Mouse (Mus musculus) limb, embryonic 12.5 days (tissue): ENCODE results near the gene Tob1. TPM values are rescaled to one million over a fixed set of nuclear protein-coding genes. Genes with fewer than 3 reads are reported as not detected.

Source experiments
- ATAC-seq: fragments of 200-750 bp; cut with Nextera tagmentation; 2 replicates; pipeline ENCODE4 v1.8.0; 2017; ENCODE audit warnings: low read depth, moderate TSS enrichment; ENCODE audit not compliant: insufficient number of reproducible peaks, insufficient read depth, low FRiP score, low TSS enrichment
- H3K27ac ChIP-seq: fragments of 300-500 bp; sonication (generic); 2 replicates; pipeline ENCODE4 v1.5.1; 2016; ENCODE audit warnings: mild to moderate bottlenecking, moderate library complexity
- H3K27me3 ChIP-seq: fragments of 300-500 bp; sonication (generic); 2 replicates; pipeline ENCODE4 v1.6.1; 2016; ENCODE audit warnings: mild to moderate bottlenecking, moderate library complexity
- H3K36me3 ChIP-seq: fragments of 300-500 bp; sonication (generic); 2 replicates; pipeline ENCODE4 v1.6.1; 2016; ENCODE audit warnings: mild to moderate bottlenecking, moderate library complexity
- H3K4me1 ChIP-seq: fragments of 300-500 bp; sonication (generic); replicated peaks from 2 replicates; pipeline ENCODE4 v1.6.1; 2016
- H3K4me2 ChIP-seq: fragments of 300-500 bp; sonication (generic); 2 replicates; pipeline ENCODE4 v1.6.1; 2016; ENCODE audit warnings: mild to moderate bottlenecking, moderate library complexity
- H3K4me3 ChIP-seq: fragments of 300-500 bp; sonication (generic); replicated peaks from 2 replicates; pipeline ENCODE4 v1.5.1; 2016; ENCODE audit warnings: mild to moderate bottlenecking
- H3K9ac ChIP-seq: fragments of 300-500 bp; sonication (generic); replicated peaks from 2 replicates; pipeline ENCODE4 v1.6.1; 2016; ENCODE audit warnings: mild to moderate bottlenecking, moderate library complexity
- H3K9me3 ChIP-seq: fragments of 300-500 bp; sonication (generic); 2 replicates; pipeline ENCODE4 v1.6.1; 2016; ENCODE audit warnings: mild to moderate bottlenecking, moderate library complexity
- WGBS: fragments of 180-500 bp; shearing (Covaris S2); methylation state at CpG from one replicate; pipeline ENCODE4 v1.1.7; 2016; 5-methylcytosine and 5-hydroxymethylcytosine counted together
- polyA plus RNA-seq: library from polyadenylated mRNA; unstranded; fragments of >200 nt; fragmentation: Nextera tagmentation; extraction: Ambion mirVana; gene quantifications from 2 replicates; pipeline ENCODE4 v1.2.1, GENCODE M21; 2016

Tob1 gene
- polyA plus RNA-seq, 1 experiment from 2014 or later, result 37.1 TPM

GRCm38 (mm10) chr11:94198405-94199146 is 12.7 kb upstream of the Tob1 start:
- 87% methylated on average over 7 of the region's 7 CpGs for WGBS
- Histone ChIP-seq H3K36me3 (no peaks in the 10 kb centered on the region), H3K4me2 (no peak overlapping the region), H3K9ac (no peak overlapping the region), H3K27me3 (no peaks in the 10 kb centered on the region), H3K4me1 (no peaks in the 10 kb centered on the region), H3K4me3 (no peak overlapping the region), H3K9me3 (no peaks in the 10 kb centered on the region), H3K27ac (no peak overlapping the region)
- ATAC-seq, result no peak

- 68% methylated on average over 2 of the region's 2 CpGs for WGBS
- ATAC-seq, result no peak
- no peaks in the 10 kb centered on the region for H3K4me1 ChIP-seq
- H3K9ac ChIP-seq, result no peak overlapping the region
- H3K36me3 ChIP-seq, result no peaks in the 10 kb centered on the region
- H3K4me2 ChIP-seq, result no peak overlapping the region
- H3K27me3 ChIP-seq, result no peaks in the 10 kb centered on the region
- H3K4me3 ChIP-seq, result no peak overlapping the region
- H3K27ac ChIP-seq, result no peak overlapping the region
- H3K9me3 ChIP-seq, result no peaks in the 10 kb centered on the region
Measured at GRCm38 (mm10) chr11:94199771-94200170, 11.5 kb upstream of the Tob1 start.

- Histone ChIP-seq H3K9me3 (no peaks in the 10 kb centered on the region), H3K9ac (0 out of 2 replicates have a peak overlapping the region, but pooled peaks have one; percentile 18), H3K4me1 (no peaks in the 10 kb centered on the region), H3K27me3 (no peaks in the 10 kb centered on the region), H3K27ac (no peak overlapping the region), H3K4me3 (no peak overlapping the region), H3K36me3 (no peaks in the 10 kb centered on the region), H3K4me2 (no peak overlapping the region)
- ATAC-seq, result no peak
- WGBS, result 86% methylated on average over 4 of the region's 4 CpGs
Measured at GRCm38 (mm10) chr11:94200422-94200821, 10.8 kb upstream of the Tob1 start.

- Histone ChIP-seq H3K4me3 (no peak overlapping the region), H3K9ac (no peak overlapping the region), H3K4me1 (no peaks in the 10 kb centered on the region), H3K27me3 (no peaks in the 10 kb centered on the region), H3K36me3 (no peaks in the 10 kb centered on the region), H3K27ac (no peak overlapping the region), H3K4me2 (no peak overlapping the region), H3K9me3 (no peaks in the 10 kb centered on the region)
- 92% methylated on average over 5 of the region's 5 CpGs for WGBS
- ATAC-seq, result no peak
Measured at GRCm38 (mm10) chr11:94202106-94202505, 9.1 kb upstream of the Tob1 start.

GRCm38 (mm10) chr11:94203066-94203465 is 8.2 kb upstream of the Tob1 start:
- H3K27ac ChIP-seq, result no peak overlapping the region
- H3K4me1 ChIP-seq, result no peaks in the 10 kb centered on the region
- no peak for ATAC-seq
- no peak overlapping the region for H3K4me3 ChIP-seq
- H3K36me3 ChIP-seq, result no peaks in the 10 kb centered on the region
- H3K27me3 ChIP-seq, result no peaks in the 10 kb centered on the region
- no peak overlapping the region for H3K4me2 ChIP-seq
- H3K9ac ChIP-seq, result no peak overlapping the region
- 89% methylated on average over 3 of the region's 3 CpGs for WGBS
- H3K9me3 ChIP-seq, result no peaks in the 10 kb centered on the region

- H3K4me3 ChIP-seq, result no peak overlapping the region
- no peak for ATAC-seq
- WGBS, result 84% methylated on average over 10 of the region's 10 CpGs
Measured at GRCm38 (mm10) chr11:94206398-94207114, 4.7 kb upstream of the Tob1 start.

GRCm38 (mm10) chr11:94208811-94209675 is 2.2 kb upstream of the Tob1 start:
- WGBS, result 36% methylated on average over 8 of the region's 8 CpGs
- Histone ChIP-seq H3K27ac (no peak overlapping the region), H3K9me3 (no peaks in the 10 kb centered on the region), H3K27me3 (no peaks in the 10 kb centered on the region), H3K9ac (no peak overlapping the region), H3K4me3 (peak overlapping the region; percentile 96; the same call in 1 of the 2 replicates), H3K4me2 (peak overlapping the region; percentile 93), H3K4me1 (peaks cover 12% of the 10 kb centered on the region), H3K36me3 (peaks cover 6% of the 10 kb centered on the region)
- ATAC-seq, result no peak

More at GRCm38 (mm10) chr11:94206398-94207114, 4.7 kb upstream of the Tob1 start:
- Histone ChIP-seq H3K4me1 (no peaks in the 10 kb centered on the region), H3K27ac (no peak overlapping the region), H3K36me3 (no peaks in the 10 kb centered on the region), H3K9ac (no peak overlapping the region), H3K4me2 (no peak overlapping the region), H3K27me3 (no peaks in the 10 kb centered on the region), H3K9me3 (no peaks in the 10 kb centered on the region)

- peaks cover 11% of the 10 kb centered on the region for H3K36me3 ChIP-seq
- peaks cover 17% of the 10 kb centered on the region for H3K4me1 ChIP-seq
- H3K27me3 ChIP-seq, result no peaks in the 10 kb centered on the region
- no peak for ATAC-seq
- H3K4me3 ChIP-seq, result peak overlapping the region; percentile 96
- peak overlapping the region; percentile 93 for H3K4me2 ChIP-seq
- peak overlapping the region; percentile 96 for H3K27ac ChIP-seq
- H3K9me3 ChIP-seq, result no peaks in the 10 kb centered on the region
- H3K9ac ChIP-seq, result peak overlapping the region; percentile 59
- under 1% methylated on average over 14 of the region's 14 CpGs for WGBS
Measured at GRCm38 (mm10) chr11:94209695-94210131, 1.5 kb upstream of the Tob1 start.

GRCm38 (mm10) chr11:94210191-94211086 is 815 bp upstream of the Tob1 start:
- Histone ChIP-seq H3K9ac (peak overlapping the region; percentile 66), H3K27me3 (no peaks in the 10 kb centered on the region), H3K9me3 (no peaks in the 10 kb centered on the region), H3K4me3 (peak overlapping the region; percentile 96), H3K27ac (peak overlapping the region; percentile 96), H3K4me2 (peak overlapping the region; percentile 93), H3K36me3 (peaks cover 13% of the 10 kb centered on the region), H3K4me1 (peaks cover 18% of the 10 kb centered on the region)
- ATAC-seq, result peak; percentile 73
- WGBS, result under 1% methylated on average over 47 of the region's 56 CpGs
